ENCODE assay signal across 7 mouse cellular contexts in genomic region chr3:88449395-88450023, GRCm38 (mm10). TPM values are rescaled to one million over a fixed set of nuclear protein-coding genes. Genes with fewer than 3 reads are reported as not detected.
A peak's percentile ranks its signal among the peaks of the same experiment; 100 is the strongest.
DNase-seq lines count a peak whose midpoint lies in the region; ATAC-seq lines count a peak whose summit lies in the region.

No protein-coding gene starts in this region.

- H3K4me3 ChIP-seq in embryonic facial prominence, embryonic 13.5 days: peak overlapping the region; percentile 43
- H3K4me3 ChIP-seq in hindbrain, embryonic 12.5 days: peak overlapping the region; percentile 20
- peak overlapping the region; percentile 6; the same call in 1 of the 2 replicates for H3K4me3 ChIP-seq in midbrain, embryonic 15.5 days

- DNase-seq in ES-CJ7 (ENCODE audit: low read depth, low spot score) (peak; percentile 43), ZHBTc4 (ENCODE audit: low read depth, low spot score) (peak; percentile 46)
- DNase-seq in layer of hippocampus, postnatal 14 days (ENCODE audit: low spot score in 2 of 2): no peak
- no peak for DNase-seq in spleen, adult 18-20 months

- 0 out of 2 replicates have a peak, but pooled peaks cover 3% of the 10 kb centered on the region for H3K36me3 ChIP-seq in embryonic facial prominence, embryonic 13.5 days
- H3K36me3 ChIP-seq in hindbrain, embryonic 12.5 days: peaks cover 27% of the 10 kb centered on the region; the same call in 1 of the 2 replicates
- H3K36me3 ChIP-seq in midbrain, embryonic 15.5 days (replicated peaks): peaks cover 27% of the 10 kb centered on the region; the same call in 1 of the 2 replicates

- ATAC-seq in embryonic facial prominence, embryonic 13.5 days (ENCODE audit: insufficient number of reproducible peaks, insufficient read depth, low FRiP score, low TSS enrichment, low read depth): peak; percentile 65
- peak; percentile 52; the same call in 1 of the 2 replicates for ATAC-seq in hindbrain, embryonic 12.5 days (ENCODE audit: low FRiP score)
- ATAC-seq in midbrain, embryonic 15.5 days (replicated peaks): 0 out of 2 replicates have a peak, but pooled peaks have one; percentile 48

- WGBS in embryonic facial prominence, embryonic 13.5 days: 6% methylated on average over 21 of the region's 21 CpGs
- 5% methylated on average over 21 of the region's 21 CpGs for WGBS in hindbrain, embryonic 12.5 days
- 4% methylated on average over 21 of the region's 21 CpGs for WGBS in midbrain, embryonic 15.5 days

- no peaks in the 10 kb centered on the region for H3K27me3 ChIP-seq in embryonic facial prominence, embryonic 13.5 days
- H3K27me3 ChIP-seq in hindbrain, embryonic 12.5 days: peaks cover 25% of the 10 kb centered on the region
- H3K27me3 ChIP-seq in midbrain, embryonic 15.5 days (replicated peaks): no peaks in the 10 kb centered on the region

- H3K27ac ChIP-seq in embryonic facial prominence, embryonic 13.5 days: peak overlapping the region; percentile 58
- no peak overlapping the region for H3K27ac ChIP-seq in hindbrain, embryonic 12.5 days
- no peak overlapping the region; the same call in 1 of the 2 replicates for H3K27ac ChIP-seq in midbrain, embryonic 15.5 days

- H3K9me3 ChIP-seq in embryonic facial prominence, embryonic 13.5 days: no peaks in the 10 kb centered on the region
- H3K9me3 ChIP-seq in hindbrain, embryonic 12.5 days (replicated peaks): no peaks in the 10 kb centered on the region
- H3K9me3 ChIP-seq in midbrain, embryonic 15.5 days: no peaks in the 10 kb centered on the region

- H3K9ac ChIP-seq in embryonic facial prominence, embryonic 13.5 days: peak overlapping the region; percentile 63
- peak overlapping the region; percentile 41; the same call in 1 of the 2 replicates for H3K9ac ChIP-seq in hindbrain, embryonic 12.5 days
- peak overlapping the region; percentile 26; the same call in 1 of the 2 replicates for H3K9ac ChIP-seq in midbrain, embryonic 15.5 days

- H3K4me2 ChIP-seq in embryonic facial prominence, embryonic 13.5 days: peak overlapping the region; percentile 62
- H3K4me2 ChIP-seq in hindbrain, embryonic 12.5 days (replicated peaks): peak overlapping the region; percentile 45
- H3K4me2 ChIP-seq in midbrain, embryonic 15.5 days: peak overlapping the region; percentile 31

- H3K4me1 ChIP-seq in embryonic facial prominence, embryonic 13.5 days: peaks cover 19% of the 10 kb centered on the region
- H3K4me1 ChIP-seq in hindbrain, embryonic 12.5 days: peaks cover 13% of the 10 kb centered on the region
- H3K4me1 ChIP-seq in midbrain, embryonic 15.5 days: peaks cover 6% of the 10 kb centered on the region

RNA-seq across cellular contexts. Expression of gene Sema4a, which starts 11.5 kb away (rescaled TPM):
- 10.3 and 13.3 TPM in 2 replicates for polyA plus RNA-seq in embryonic facial prominence, embryonic 13.5 days (2015; fragmentation: Nextera tagmentation; extraction: Ambion mirVana)
- 17.1 and 18.4 TPM in 2 replicates for polyA plus RNA-seq in hindbrain, embryonic 12.5 days (2016; fragmentation: Nextera tagmentation; extraction: Ambion mirVana)
- polyA plus RNA-seq in midbrain, embryonic 15.5 days (2015; fragmentation: Nextera tagmentation; extraction: Ambion mirVana): 39.1 and 39.3 TPM in 2 replicates
- total RNA-seq in layer of hippocampus, postnatal 14 days (2021): 10 to 100 TPM; 33.1 to 38.1 TPM

RNA-seq across cellular contexts. Expression of gene Slc25a44, which starts 24.6 kb away (rescaled TPM):
- 16.5 and 16.7 TPM in 2 replicates for polyA plus RNA-seq in embryonic facial prominence, embryonic 13.5 days (2015; fragmentation: Nextera tagmentation; extraction: Ambion mirVana)
- polyA plus RNA-seq in hindbrain, embryonic 12.5 days (2016; fragmentation: Nextera tagmentation; extraction: Ambion mirVana): 24.9 and 25.9 TPM in 2 replicates
- 39.6 and 41.2 TPM in 2 replicates for polyA plus RNA-seq in midbrain, embryonic 15.5 days (2015; fragmentation: Nextera tagmentation; extraction: Ambion mirVana)
- 10 to 100 TPM; 68.6 to 70.3 TPM for total RNA-seq in layer of hippocampus, postnatal 14 days (2021)

RNA-seq across cellular contexts. Expression of gene Pmf1, which starts 39.4 kb away (rescaled TPM):
- 121 and 153 TPM in 2 replicates for polyA plus RNA-seq in embryonic facial prominence, embryonic 13.5 days (2015; fragmentation: Nextera tagmentation; extraction: Ambion mirVana)
- 73.3 and 82.3 TPM in 2 replicates for polyA plus RNA-seq in hindbrain, embryonic 12.5 days (2016; fragmentation: Nextera tagmentation; extraction: Ambion mirVana)
- polyA plus RNA-seq in midbrain, embryonic 15.5 days (2015; fragmentation: Nextera tagmentation; extraction: Ambion mirVana): 23.6 and 26.7 TPM in 2 replicates
- total RNA-seq in layer of hippocampus, postnatal 14 days (2021): 1 to 10 TPM; 6.9 to 9.9 TPM

Comparison
In these comparisons a context has a peak if more than half of its experiments do, and no peak if none do; other contexts are left out.
1. DNase-seq: peak in ES-CJ7 (single experiment) and ZHBTc4 (single experiment); none in layer of hippocampus, postnatal 14 days (0 of 2) and spleen, adult 18-20 months (0 of 2).
2. Peak in every context shown above with its lines, with median percentiles within 50 percentile points of each other: ATAC-seq, H3K4me2 ChIP-seq, H3K4me3 ChIP-seq and H3K9ac ChIP-seq.